Mouse (Mus musculus) retina, postnatal 7 days (tissue): ENCODE results near the gene Chst8.

Source experiments
- DNase-seq: peaks from one replicate; pipeline ENCODE4 v3.0.0-alpha.2; 2012; ENCODE audit warnings: low read depth, low spot score

Chst8 gene

DNA sequence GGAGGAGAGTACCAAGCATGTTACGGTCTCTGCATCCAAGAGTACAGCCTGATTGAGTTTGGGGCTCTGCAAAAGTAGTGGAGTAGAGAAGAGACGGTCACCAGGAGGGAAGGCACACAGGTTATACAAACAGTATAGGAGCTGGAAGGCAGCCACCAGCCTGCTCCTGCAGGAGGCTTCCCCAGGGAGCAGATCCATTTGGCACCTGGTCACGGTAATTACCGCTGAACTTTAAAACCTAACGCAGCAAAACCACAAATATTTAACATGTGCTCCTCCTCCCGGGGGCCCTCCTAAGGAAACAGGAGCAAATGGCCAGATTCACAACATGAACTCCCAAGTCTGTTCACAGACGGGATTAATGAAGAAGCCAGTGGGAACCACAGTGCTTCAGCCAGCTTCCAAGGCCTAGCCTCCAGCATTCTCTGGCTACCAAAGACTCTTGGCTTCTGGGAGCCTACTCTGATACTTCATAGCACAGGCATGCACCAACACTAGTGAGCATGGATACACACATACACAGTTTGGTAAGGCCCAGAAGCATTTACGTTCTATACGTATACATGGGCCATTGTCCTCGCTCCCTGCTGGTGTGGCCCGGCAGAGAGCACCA is 97.6 kb downstream of the Chst8 start:
- DNase-seq = no peak

DNA sequence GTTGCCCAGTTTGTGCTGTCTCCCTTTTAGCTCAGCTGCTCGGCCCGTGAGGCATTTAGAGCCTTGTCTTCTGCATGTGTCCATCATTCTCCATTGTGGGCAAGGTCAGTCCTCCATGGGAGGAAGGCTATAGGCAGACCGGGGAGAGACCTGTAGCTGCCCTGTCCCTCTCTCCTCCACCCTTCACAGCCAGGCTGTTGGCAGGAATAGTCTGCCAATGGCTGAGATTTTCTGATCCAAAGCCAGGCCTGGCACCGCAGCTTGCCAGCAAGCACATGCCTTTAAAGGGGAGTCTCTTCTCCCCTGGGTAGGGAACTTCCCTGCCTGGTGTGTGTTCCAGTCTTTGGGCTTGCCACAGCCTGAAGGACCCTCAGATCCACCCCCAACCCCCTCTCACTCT is 103.4 kb downstream of the Chst8 start:
- no peak for DNase-seq

DNA sequence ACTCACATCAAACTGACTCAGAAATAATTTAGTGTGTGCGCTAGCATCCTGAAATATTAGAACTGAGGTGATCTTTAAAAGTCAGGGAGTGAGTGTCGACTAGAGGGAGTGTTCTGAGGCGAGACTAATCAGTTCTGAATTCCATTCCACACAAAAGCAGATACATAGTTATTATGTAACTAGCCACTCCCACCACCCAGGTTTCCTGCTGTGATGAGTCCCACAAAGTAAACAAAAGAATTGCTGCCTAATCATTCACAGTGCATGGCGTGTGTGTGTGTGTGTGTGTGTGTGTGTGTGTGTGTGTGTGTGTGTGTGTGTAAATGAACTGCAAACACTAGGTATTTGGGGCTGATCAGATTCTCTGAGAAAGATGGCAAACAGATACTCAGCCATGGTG is 108.1 kb downstream of the Chst8 start:
- DNase-seq = no peak

DNA sequence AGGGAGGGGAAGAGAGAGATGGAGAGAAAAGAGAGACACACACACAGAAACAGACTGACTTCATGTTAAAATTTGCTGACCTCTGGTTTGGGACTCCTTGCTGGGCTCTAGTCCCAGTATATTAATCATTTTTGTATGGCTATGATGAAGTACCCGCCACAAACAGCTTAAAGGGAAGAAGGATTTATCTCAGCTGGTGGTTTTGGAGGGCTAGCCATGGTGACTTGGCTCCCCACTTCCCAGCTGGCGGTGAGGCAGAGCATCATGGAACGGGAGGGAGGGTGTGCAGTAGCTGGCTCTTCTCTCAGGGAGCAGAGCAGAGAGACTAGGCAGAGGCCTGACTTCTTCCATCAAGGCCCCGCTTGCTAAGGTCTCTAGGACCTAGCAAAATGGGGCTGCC is 109.1 kb downstream of the Chst8 start:
- no peak for DNase-seq

DNA sequence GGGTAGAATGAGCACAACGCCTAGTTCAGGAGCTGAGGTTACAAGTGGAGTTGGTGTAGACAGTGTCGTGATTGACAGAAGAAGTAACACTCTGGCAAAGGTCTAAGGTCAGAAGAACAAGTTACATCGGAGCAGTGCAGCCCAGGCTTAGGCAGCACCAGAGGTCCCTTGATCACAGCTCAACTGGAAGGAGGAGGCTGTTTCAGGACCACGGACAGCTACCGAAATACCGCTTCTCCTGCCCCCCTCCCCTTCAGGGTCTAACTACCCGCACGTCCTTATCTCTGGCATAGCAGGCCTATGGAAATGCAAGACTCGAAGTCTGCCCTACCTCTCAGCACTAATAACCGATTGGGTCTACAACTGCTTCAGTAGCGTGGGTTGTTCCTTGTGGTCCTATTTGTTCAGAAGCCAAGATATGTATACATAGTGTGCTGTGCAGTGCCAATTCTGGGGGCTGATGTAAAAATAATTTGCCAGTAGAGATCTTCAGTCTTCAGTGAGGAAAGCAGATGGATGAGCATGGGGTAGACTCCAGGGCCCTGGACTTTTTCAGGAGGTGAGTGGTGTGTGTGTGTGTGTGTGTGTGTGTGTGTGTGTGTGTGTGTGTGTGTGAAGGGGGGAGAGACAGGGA is 109.7 kb downstream of the Chst8 start:
- DNase-seq = no peak

DNA sequence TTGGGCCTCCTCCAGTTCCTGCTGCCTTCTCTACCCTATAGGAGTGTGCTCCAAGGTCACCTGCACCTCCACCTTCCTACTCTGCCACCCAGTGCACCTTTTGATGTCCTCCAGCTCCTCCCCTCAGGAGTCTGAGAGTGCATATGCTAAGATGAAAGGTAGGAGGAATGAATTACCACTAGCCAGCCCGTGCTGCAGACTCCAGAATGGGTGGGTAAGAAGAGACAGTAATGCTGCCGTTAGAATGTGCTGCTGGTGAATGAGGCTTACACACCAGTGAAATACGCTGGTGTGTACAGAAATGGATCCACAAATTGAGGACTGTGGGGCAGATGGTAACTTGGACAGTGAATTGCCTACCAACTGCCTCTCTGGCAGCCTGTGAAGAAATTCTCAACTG is 112.6 kb downstream of the Chst8 start:
- no peak for DNase-seq

DNA sequence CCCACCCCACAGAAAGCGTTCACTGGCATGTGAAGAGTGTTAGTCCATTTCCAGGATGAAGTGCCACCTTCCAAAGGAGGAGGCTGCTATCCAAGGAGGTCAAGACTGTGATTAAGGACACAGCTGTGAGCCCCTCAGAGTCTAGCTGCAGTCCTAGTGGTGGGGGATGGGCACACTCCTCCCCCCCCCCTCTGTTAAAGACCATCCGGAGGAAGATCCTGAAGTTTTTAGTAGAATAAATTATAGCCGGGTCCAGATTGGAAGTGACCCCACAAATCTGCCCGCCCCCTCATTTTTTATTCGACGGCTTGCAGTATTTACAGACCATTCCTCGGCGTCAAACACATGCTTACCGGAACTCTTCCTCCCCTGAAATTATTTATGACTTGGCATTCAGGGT is 114.3 kb downstream of the Chst8 start:
- no peak for DNase-seq

DNA sequence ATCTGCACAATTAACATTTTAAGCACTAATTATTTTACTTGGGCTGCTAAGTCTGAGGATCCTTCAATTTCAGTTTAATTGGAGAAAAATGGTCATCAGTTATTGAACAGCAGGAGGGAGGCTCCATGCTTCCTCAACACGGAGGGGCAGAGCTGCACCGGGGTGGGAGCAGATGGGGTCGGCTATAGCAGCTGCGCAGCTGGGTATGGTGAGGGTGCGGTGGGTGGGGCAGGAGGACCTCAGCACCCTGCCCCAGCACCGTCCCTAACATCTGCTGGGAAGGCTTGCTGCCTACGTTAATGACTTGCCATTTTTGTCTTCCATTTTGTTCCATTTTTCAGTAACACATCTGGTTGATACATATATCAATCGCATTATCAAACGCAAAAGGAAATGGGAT is 116.4 kb downstream of the Chst8 start:
- no peak for DNase-seq

DNA sequence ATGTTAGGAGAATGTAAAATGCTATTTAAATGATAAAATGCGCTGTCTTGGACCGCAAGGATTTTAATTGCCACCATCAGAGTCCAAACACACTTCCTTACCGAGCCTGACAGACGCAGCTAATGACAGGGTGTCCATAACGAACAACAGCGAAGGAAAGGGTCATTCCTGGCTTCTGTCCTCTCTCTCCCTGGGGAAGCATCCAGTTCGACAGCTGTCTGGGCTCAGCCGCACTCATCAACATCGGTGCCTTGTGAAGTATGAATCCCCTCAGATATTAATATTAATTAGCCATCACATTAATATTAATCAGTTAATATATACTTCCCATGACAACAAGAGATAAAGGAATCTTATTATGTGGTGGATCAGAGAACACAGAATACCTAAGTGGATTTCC is 117.6 kb downstream of the Chst8 start:
- no peak for DNase-seq

DNA sequence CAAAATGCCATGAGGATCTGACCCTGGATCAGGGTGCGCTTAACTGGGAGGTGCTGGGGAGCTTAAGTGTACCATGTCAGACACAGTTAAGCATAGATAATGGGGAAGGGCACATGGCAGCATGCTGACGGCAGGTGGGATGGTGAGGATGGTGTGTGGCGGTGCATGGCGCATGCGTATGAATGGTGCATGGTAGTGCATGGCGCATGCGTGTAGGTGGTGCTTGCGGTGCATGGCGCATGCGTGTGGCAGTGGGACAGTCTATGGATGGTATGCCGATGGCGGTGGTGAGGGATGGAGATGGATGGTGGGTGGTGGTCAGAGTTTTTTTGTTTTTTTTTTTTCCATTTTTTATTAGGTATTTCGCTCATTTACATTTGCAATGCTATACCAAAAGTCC is 118.6 kb downstream of the Chst8 start:
- no peak for DNase-seq

DNA sequence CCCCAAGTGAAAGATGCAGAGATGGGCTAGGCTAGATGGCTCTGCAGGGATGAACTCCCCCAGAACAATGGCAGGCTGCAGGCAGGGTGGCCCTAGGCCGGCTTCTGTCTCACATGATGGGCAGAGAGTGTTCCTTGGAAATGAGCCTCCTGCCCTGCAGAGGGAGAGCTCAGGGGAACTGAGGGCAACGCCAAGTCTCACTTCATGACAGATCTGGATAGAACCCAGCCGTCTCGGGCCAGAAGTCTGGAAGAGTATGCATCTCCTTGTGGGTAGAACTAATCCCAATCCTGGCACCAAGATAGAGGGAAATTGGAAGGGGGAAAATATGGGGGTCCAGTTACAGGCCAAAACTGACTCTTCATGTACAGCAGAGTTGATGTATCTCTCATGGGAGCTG is 119.4 kb downstream of the Chst8 start:
- DNase-seq = no peak

DNA sequence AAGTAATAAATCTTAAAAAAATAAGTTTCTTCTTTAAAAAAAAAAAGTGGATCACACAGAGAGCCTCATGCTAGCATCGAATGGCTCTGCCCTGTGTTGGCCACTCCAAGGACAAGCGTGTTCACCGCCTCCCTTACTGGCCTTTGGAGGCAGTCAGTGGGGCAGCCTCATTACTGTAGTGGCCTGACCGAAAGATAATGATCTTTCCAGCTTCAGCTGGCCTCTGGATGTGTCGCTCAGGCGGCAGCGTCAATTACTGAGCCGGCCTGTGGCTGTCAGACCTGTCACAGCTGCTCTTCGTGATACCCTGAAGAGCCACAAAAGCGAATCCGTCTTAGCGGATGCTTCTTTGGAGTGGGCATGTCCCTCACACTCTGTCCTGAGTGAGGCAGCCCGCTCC is 122.4 kb downstream of the Chst8 start:
- no peak for DNase-seq

DNA sequence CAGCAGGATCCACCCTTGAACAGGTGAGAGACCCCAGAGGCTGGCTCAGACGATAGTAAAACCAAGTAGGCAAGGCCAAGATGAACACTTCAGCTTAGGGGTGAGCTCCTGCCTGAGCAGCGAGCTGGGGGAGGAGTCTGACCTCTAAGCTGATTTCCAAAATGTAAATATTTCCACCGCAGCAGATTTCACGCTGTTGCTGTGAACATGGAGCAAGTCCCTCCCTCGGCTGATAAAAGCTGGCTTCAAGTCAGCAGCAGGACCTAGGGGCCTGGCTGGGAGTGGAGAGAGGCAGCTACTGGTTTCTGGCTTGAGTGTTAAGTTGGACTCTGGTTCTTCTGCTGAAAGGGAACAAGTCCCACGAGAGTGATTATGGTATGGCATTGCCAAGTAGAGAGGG is 123.5 kb downstream of the Chst8 start:
- no peak for DNase-seq

DNA sequence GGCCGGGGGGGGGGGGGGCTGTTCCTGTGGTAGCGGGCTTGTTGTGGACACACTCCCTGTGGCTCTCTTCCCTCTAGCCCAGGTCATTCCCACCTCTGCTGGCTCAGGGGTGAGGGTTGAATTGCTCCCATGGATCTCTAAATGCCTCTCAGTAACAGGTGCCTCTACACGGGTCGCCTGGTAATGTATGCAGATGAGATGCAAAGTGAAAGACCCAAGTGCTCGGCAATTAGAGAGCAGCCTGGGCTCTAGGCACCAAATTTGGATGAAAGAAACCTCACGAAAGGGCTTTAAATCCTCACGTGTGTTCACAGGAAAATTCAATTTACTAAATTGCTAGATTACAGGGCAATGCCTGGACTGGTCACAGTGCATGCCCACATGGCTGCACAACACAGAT is 126.7 kb downstream of the Chst8 start:
- DNase-seq = no peak

DNA sequence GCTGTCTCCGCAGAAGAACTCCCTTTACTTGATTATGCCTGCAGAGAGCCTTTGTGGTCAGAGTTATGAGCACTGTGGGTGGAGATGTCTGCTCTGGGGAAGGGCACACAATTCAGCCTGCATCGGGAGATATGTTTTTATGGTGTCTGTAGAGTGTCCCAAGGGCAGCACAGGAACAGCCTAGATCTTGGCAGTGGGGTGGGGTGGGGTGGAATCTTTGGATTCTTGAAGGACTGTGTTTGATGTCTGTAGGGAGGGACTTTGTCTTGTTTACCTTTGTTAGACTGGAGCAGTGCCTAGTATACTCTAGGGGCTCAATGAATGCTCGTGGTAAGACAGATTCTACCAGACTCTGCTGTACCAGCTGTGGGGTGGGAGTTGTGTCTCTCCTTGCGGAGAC is 127.3 kb downstream of the Chst8 start:
- DNase-seq = no peak

DNA sequence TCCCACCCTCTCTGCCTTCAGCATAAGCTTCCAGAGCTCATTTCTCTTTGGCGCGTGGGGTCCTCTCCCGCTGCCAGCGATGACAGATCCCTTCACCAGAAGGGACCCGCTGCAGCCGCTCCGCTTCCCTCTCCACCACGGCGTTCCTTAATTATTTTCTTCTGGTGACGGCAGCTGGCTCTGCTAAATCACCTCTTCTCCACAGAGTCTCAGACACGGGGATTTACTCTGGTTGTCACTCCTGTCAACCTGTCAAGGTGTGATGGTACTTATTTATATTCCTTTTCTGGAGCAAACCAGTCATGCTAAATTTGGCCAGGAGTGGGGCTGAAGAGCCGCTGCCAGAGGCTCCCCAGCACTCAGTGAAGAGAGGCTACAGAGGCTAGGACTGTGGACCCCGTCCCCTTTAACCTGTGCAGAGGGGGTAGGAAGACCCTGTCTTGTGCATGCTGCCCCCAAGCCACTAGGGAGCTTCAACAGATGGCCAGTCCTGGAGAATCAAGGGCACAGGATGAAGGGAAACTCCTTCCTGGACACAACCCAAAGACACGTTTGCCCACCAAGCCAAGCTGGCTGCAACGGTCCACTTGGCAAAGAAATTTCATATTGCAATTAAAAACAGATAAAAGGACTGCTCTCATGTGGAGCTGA is 131.6 kb downstream of the Chst8 start:
- DNase-seq = no peak

DNA sequence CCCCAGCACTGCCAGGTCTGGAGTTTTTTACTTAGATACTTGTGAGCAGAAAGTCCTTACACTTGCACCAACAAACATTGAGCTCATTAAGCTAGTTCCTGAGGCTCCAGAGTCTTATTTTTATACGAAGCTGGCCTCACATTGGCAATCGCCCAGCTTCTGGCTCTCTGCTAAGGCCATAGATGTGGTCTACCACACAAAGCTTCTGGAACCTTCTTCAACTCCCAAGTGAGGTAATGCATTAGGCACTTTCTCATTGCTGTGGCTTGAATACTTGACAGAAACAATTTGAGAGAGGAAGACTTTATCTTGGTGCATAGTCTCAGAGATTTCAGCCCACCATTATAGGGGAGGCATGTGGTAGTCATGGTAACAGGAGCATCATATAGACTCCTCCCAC is 132.6 kb downstream of the Chst8 start:
- no peak for DNase-seq

DNA sequence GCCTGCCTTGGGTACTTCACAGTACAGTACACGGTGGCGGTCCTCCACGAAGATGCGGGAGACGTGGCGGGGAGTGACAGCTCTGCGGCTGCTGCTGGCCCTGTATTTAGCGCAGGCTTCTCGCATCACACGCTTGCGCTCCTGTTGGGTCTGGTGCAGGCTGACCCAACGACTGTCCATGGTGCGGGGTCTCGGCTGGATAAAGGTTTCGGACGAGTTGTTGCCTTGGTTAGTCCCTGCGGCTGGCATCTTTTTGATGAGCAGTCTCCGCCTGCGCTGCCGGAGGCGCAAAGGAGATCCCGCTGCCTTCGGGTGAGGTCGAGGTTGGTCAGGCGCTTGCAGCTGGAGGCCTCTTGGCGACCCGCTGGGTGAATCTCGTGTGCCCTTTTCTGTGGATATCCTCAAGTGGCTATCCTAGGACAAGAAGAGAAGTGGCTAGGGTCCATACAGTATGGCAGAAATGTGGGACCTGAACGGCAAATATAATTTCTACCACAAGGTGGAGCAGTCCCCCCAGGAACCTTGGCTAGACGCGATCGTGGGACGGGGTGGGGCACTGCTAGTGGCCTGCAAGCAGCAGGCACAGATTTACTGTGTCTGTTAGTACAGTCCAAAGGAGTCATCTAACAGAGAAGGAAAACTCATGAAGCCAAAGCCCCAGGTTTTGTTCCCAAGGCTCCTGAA is 136.5 kb downstream of the Chst8 start:
- peak; percentile 70 for DNase-seq

DNA sequence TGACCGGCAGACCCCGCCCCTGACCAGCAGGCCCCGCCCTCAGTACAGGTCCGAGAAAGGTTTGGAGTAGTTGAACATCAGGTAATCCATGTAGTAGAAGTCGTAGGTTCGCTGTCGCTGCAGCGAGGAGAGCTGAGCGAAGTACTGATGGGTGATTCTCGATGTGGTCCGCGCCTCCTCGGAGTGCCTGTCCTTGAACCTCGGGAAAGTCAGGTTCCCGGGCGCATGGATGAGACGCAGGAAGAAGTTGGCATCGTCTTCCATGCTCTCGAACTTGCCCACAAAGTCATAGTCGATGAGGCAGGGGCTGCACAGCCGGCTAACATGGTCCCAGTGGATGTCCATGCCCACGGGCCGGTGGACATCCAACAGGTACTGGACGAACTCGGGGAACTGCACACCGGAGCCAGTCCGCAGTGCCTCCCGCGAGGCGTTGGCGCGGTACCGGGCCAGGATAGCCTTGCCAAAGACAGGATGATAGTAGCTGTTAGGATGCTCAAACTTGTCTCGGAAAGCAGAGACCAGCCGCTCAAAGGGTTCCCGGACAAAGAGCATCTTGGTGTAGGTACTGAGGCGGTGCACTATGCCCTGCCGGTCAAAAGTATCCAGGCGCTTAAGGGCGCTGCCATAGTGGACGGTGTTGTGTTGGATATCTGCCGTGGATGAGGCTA is 137.3 kb downstream of the Chst8 start:
- DNase-seq = no peak

DNA sequence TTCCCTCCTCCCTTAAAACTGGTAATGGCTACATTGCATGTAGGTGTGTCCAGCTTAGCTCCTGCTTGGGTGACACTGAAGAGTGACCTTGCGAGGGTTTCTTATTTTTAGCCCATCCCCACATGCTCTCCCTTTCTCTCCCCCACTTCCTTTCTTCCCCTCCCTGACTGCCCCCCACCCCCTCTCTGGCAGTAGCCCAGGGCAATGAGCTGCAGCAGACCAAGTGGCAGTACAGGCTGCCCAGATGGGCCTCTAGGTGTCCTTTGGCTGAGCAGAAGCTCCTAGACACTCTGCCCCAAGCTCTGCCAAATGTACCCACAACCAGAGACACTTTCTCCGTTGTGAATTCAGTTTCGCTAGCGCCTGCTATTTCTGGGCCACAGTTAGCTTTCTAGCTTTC is 139.6 kb downstream of the Chst8 start:
- DNase-seq = no peak

DNA sequence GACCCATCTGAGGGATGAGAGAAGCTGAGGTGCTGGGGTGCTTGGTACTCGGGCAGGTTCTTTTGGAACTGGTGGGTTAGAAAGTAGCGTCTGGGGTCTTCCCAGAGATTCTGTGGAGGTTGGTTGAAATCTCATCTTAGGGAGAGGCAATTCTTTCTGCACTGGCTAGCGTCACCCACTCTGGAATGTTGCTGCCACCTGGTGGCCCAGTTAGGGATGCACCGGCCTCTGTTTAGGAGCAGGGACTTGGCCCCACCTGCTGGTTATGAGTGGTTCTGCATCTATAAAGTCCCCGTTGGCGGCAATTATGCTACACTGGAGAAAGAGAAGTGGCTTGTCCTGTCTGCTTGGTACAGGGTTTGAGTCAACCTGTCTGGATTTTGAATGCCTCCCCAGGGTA is 140.6 kb downstream of the Chst8 start:
- peak; percentile 85 for DNase-seq

DNA sequence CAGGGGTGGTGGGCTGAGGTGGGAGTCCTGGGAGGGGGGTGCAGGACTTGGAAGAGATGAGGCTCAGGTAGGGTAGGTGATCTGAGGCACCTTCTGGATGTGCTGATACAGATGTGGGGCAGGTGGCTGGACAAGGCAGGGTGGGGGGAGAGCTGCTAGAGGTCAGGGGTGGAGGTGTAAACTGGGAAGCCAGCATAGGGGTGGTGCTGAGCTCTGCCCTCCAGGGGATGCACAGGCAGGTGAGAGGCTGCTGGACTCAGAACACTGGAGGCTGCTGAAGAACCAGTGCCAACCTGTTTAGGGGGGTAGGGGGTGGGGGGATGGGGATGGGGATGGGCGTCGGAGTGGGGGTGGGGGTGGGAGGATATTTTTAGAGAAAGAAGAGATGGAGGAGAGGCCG is 141.7 kb downstream of the Chst8 start:
- DNase-seq = no peak
